Mouse (Mus musculus) skeletal muscle tissue, adult 2 months (tissue): ENCODE measurements at regions not wholly inside any gene's neighbourhood (a gene's known extent, or its start where the extent isn't known, plus 50 kb on each side); places are given as distances from the start of the nearest gene placed in this dataset.
A peak's percentile ranks its signal among the peaks of the same experiment; 100 is the strongest.
"Not testable (repeated sequence)": the region's sequence is repeated elsewhere in the genome, so short reads cannot be mapped to it uniquely, and the experiment has no call there.

ENCODE experiments used
- DNase-seq: peaks from one replicate; pipeline ENCODE4 v3.0.0-alpha.2; 2012; ENCODE audit warnings: low read depth, low spot score

GRCm38 (mm10) chr1:12571755-12572358 lies 1158.0 kb downstream of the A830018L16Rik start:
- peak; percentile 7 for DNase-seq

GRCm38 (mm10) chr1:12572770-12573169 lies 1158.9 kb downstream of the A830018L16Rik start:
- DNase-seq = no peak

- DNase-seq = no peak
Measured at GRCm38 (mm10) chr1:12574274-12574673, 1160.4 kb downstream of the A830018L16Rik start.

- DNase-seq = no peak
Measured at GRCm38 (mm10) chr1:12577027-12577703, 1163.3 kb downstream of the A830018L16Rik start.

- no peak for DNase-seq
Measured at GRCm38 (mm10) chr1:12577978-12578377, 1164.1 kb downstream of the A830018L16Rik start.

GRCm38 (mm10) chr1:12583012-12583411 lies 1169.1 kb downstream of the A830018L16Rik start:
- no peak for DNase-seq

- DNase-seq = not testable (repeated sequence)
Measured at GRCm38 (mm10) chr1:12586981-12587380, 1173.1 kb downstream of the A830018L16Rik start.

- DNase-seq = peak; percentile 18
Measured at GRCm38 (mm10) chr1:12612102-12612501, 1198.2 kb downstream of the A830018L16Rik start.

- DNase-seq = no peak
Measured at GRCm38 (mm10) chr1:12615303-12615702, 1201.4 kb downstream of the A830018L16Rik start.

- DNase-seq = no peak
Measured at GRCm38 (mm10) chr1:12615733-12616481, 1202.0 kb downstream of the A830018L16Rik start.

- no peak for DNase-seq
Measured at GRCm38 (mm10) chr1:12619981-12620380, 1206.1 kb downstream of the A830018L16Rik start.

- no peak for DNase-seq
Measured at GRCm38 (mm10) chr1:12620825-12621224, 1206.9 kb downstream of the A830018L16Rik start.

GRCm38 (mm10) chr1:12623158-12623557 lies 1209.3 kb downstream of the A830018L16Rik start:
- DNase-seq = no peak

- no peak for DNase-seq
Measured at GRCm38 (mm10) chr1:12633049-12633448, 1219.1 kb downstream of the A830018L16Rik start.

- no peak for DNase-seq
Measured at GRCm38 (mm10) chr1:12636326-12637147, 1222.6 kb downstream of the A830018L16Rik start.

- DNase-seq = no peak
Measured at GRCm38 (mm10) chr1:12640983-12641382, 1227.1 kb downstream of the A830018L16Rik start.
